ENCODE assay signal across 16 mouse cellular contexts in genomic region chr16:33010166-33010565, GRCm38 (mm10).
"Had no signal": no experiment of that assay in that cellular context is flagged by ENCODE, and none has a peak within 500 bp of the region (broad histone marks: within the 10 kb centered on the region; RNA-seq: fewer than 3 reads in every experiment).

No protein-coding gene starts in this region.

- H3K9me3 ChIP-seq: limb, embryonic 12.5 days; liver, embryonic 13.5 days; lung, embryonic 15.5 days; megakaryocyte, embryonic 14.5 days; midbrain, embryonic 12.5 days had no signal

- DNase-seq: kidney, adult 8-10 months; kidney, postnatal 36 days; liver; liver, embryonic 13.5 days; liver, postnatal 0 days; lung, postnatal 14 days; thymus, adult 18-20 months; thymus, postnatal 14 days had no signal

- H3K4me1 ChIP-seq: limb, embryonic 12.5 days; liver, embryonic 13.5 days; midbrain, embryonic 12.5 days had no signal

- H3K9ac ChIP-seq: limb, embryonic 12.5 days; liver, embryonic 13.5 days; liver, postnatal 0 days; lung, embryonic 15.5 days; midbrain, embryonic 12.5 days had no signal

- ATAC-seq: intestine, postnatal 0 days; liver, postnatal 0 days; midbrain, embryonic 16.5 days had no signal

- H3K27ac ChIP-seq: limb, embryonic 12.5 days; liver, embryonic 13.5 days; lung, embryonic 15.5 days; macrophage; midbrain, embryonic 12.5 days; stomach, postnatal 0 days had no signal

- H3K4me3 ChIP-seq: limb, embryonic 12.5 days; liver, embryonic 13.5 days; lung, embryonic 15.5 days; megakaryocyte, embryonic 14.5 days; midbrain, embryonic 12.5 days had no signal

- H3K4me2 ChIP-seq: limb, embryonic 12.5 days; liver, embryonic 13.5 days; lung, embryonic 15.5 days; midbrain, embryonic 12.5 days had no signal

- H3K27me3 ChIP-seq: limb, embryonic 12.5 days; liver, embryonic 13.5 days; lung, embryonic 15.5 days; megakaryocyte, embryonic 14.5 days; midbrain, embryonic 12.5 days had no signal
